Mouse (Mus musculus) thymus, postnatal 10 days (tissue): Measurements from ENCODE around the gene Prune1.

Experiments used
- DNase-seq, 2 experiments: peaks; one replicate each; pipeline ENCODE4 v3.0.0; 2021; ENCODE audit warnings: low spot score in 2 of 2

Gene Prune1

GRCm38 (mm10) chr3:95306244-95306643 is 24.4 kb upstream of the Prune1 start:
- DNase-seq = no peak

- no peak for DNase-seq
Observed at GRCm38 (mm10) chr3:95301204-95301796, 19.4 kb upstream of the Prune1 start.

- DNase-seq = no peak
Observed at GRCm38 (mm10) chr3:95298018-95298417, 16.1 kb upstream of the Prune1 start.

GRCm38 (mm10) chr3:95296103-95296469 is 14.2 kb upstream of the Prune1 start:
- DNase-seq = peak in 1 of 2 experiments; percentile 55

DNA sequence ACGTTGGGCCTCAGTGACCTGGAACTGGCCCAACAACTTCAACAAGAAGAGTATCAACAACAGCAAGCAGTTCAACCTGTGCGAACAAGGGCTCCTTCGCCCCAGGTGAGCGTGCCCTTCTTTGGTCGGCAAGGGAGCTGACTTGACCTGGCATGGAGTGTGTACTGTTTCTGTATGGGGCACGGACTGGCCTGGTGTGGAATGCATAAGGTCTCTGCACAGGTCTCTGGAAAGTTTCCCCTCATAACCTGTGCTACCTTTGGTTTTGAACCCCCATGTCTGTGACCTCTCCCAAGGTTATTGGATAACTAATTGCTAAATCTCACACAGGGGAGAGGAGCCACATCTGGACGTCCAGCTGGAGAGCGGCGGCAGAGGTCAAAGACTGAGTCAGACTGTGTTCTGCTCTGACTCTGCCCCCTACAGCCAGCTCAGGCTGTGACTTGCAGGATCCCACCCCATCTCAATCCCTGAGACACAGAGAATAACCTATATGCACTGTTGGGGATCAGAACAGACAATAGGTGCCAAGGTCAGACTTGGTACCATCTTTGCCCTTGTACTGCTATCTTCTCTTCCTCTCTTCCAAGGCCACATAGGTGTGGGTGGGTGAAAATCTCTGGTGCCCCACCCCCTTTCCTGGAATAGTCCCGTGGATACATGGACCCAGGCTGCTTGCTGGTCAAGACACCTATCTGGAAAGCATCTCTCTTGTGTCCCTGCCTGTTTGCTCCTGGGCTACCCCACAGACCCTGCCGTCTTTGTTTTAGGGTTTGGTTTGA is 13.6 kb upstream of the Prune1 start:
- DNase-seq = no peak

DNA sequence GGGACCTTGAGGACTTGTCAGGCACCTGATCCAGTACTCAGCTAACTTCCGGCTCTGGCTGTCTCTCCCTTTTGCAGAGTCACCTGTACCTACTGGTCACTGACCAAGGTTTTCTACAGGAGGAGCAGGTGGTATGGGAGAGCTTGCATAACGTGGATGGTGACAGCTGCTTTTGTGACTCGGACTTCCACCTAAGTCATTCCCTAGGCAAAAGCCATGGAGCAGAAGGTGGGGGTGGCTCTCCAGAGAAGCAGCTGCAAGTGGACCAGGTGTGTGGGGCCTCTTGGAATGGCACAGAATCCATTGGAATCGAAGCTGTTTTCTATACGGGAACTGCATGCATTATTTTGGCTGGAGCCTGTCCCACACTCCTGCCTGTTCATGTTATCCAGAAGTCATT is 12.8 kb upstream of the Prune1 start:
- DNase-seq = no peak

GRCm38 (mm10) chr3:95294316-95294715 is 12.4 kb upstream of the Prune1 start:
- DNase-seq = no peak

- DNase-seq = no peak
Observed at GRCm38 (mm10) chr3:95293537-95293936, 11.7 kb upstream of the Prune1 start.

DNA sequence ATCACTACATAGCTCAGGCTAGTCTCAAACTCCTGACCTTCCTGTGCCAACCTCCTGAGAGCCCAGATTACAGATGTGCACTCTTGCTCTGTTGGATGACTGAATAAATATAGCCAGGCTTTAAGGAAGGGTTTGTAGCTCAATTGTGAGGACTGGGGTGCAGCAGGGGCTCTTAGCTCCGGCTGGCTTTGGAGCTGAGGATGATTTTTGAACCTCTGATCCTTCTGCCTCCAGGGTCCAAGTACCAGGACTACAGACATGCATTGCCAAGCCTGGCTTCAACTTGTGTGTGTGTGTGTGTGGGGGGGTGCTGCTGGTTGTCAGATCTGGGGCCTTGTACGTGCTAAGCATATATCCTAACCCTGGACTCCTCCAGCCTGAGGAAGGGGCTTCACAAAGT is 11.0 kb upstream of the Prune1 start:
- DNase-seq = no peak

DNA sequence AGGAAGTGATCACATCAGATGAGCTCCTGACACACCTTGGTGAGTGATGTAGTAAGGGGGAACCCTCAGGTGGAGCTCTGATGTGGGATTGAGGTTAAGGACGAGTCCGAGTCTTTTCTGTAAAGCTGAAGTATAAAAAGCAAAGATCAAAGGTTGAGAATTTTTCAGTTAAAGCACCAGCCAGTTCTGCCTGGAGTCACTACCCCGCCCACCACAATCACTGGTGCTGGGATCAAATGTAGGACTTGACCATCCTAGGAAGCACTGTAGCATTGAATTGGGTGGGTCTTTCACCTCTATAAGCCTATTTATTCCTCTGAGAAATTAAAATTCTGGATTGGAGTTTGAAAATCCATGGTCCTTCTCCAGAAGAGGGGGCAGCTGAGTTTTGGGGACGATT is 9.2 kb upstream of the Prune1 start:
- no peak for DNase-seq

DNA sequence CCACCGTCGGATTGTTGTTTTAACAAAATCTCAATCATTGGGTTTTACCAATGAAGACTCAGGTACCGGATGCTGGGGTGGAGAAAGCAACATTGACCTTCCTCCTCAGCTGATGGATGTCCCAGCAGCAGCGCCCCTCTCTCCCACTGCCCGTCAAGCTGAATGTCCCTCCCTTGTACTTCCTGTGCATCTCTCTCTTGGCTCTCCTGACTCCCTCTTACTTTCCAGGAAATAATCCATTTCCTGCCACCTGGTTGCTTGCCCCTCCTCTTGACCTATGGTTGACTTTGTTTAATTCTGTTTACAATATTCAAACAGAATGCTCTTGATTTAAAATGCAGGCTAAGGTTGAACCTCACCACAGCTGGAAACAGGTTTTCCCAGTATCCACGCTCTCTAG is 8.3 kb upstream of the Prune1 start:
- no peak for DNase-seq

GRCm38 (mm10) chr3:95289419-95289818 is 7.5 kb upstream of the Prune1 start:
- no peak for DNase-seq

DNA sequence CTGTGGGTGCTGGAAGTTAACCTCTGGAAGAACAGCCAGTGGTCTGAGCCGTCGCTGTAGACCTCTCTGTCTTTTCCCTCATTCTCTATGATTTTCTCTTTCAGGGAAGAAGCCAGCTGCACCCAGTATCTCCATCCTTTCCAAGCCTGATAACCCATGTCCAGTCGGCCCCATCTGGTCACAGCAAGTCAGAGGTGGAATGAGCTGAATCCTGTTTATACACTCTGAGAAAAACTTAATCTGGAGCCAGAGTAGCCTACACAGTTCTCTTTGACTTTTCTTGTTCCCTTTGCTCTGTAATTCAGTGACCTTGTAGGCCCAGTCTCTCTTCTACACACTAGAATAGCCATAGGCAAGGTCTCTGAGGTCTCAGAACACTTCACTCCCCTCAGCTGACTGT is 5.7 kb upstream of the Prune1 start:
- no peak for DNase-seq

GRCm38 (mm10) chr3:95286510-95286909 is 4.6 kb upstream of the Prune1 start:
- no peak for DNase-seq

GRCm38 (mm10) chr3:95286011-95286410 is 4.1 kb upstream of the Prune1 start:
- no peak for DNase-seq

- DNase-seq = no peak
Observed at GRCm38 (mm10) chr3:95285390-95285789, 3.5 kb upstream of the Prune1 start.

DNA sequence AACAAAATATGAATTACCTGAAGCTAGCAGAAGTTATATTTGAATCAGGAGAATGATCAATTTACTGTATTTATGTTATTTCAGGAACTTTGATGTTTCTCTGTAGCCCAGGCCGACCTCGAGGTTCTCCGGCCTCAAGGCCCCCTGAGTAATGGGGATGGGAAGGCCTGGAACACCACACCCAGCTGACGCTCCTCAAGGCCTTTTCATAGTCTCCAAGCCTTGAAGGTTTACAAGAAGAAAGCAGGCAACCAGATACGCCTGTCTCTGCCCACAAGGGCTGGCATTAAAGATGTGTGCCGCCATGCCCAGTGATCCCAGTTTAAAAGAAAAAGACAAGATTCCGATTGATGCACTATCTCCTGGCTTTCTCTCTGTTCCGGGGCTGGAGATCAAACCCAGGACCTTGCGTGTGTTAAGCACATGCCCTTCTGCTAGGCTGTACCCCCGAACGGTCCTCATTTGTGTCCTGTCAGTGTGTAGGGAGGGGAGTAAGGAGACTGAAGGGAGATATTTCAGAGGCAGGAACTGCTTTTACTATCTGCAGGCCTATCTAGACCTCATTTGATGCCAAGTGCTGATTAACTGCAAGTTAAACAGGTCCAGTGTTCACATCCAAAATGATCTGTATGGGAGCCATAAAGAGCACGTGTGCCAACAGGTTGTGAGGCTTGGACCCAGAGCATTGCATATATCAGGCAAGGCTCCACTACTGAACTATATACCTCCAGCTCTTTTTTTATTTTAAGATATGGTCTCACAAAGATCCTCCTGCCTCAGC is 2.8 kb upstream of the Prune1 start:
- no peak for DNase-seq

DNA sequence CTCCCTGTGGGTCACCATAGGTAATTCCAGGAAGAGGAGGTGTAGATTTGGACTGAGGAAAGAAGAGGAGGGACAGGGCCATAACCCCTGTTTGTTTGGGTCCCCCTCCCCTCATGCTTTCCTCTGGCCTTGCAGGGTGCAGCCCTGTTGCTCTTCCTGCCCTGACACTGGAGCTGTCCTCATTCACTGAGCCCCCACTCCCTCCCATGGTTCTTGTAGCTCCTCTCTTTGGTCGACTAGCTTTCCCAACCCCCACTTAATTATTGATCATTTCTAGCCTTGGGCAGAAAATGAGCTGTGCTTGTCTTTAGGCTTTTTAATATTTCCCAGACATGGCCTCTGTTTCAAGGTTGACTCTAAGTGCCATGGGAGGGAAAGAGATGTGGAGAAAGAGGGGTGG is 2.2 kb upstream of the Prune1 start:
- DNase-seq = no peak

DNA sequence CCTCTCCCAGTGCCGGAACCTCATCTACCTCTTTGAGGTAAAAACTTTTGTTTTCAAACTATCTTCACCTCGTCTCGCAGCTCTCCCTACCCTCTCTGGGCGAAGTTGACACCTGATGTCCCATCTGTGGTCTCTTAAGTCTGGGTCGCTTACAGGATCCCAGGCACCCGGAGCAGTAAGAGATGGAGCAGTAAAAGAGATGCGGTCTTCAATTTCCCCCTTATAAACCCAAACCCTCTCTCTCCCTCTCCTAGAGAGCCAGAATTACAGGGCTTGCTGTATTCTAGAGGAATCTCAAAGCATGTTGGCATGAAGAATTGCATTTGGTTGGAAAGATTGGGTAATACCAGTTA is 1.7 kb upstream of the Prune1 start:
- DNase-seq = no peak

DNA sequence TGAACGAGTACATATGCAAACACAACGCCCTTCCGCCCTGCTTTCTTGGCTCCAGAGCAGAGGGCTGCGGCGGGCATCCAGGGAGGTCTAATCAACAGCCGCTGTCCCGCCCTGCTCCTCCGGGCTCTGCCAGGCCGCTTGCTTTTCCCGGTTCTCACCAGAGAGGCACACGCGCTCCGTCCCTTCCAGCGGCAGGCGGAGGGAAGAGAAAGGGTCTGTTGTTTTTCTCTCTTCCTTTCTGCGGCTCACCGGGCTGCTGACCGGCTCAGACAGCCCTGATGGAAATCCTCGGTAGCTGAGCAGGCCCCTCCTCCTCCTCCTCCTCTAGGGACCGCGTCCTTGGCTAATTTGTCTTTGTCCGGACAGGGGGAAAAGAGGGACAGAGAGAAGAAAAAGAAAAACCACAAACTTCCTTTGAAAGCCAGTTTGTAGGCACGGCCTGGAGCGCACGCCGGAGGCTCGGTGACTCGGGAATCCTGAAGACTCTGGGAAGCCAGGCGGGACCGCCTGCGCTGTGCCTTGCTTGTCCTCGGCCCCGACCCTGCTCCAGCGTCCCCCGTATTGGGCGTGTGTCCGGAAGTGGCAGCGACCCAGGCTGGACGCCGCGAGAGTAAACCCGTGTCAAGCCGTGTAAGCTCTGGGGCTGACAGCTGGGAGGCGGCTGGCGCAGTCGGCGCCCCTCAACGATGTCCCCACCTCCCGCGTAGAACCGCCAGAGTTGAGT is 1.2 kb upstream of the Prune1 start:
- DNase-seq = peak; percentile 44 to 49

- DNase-seq = peak; percentile 52 to 54
Observed at GRCm38 (mm10) chr3:95282381-95282864, 547 bp upstream of the Prune1 start.

DNA sequence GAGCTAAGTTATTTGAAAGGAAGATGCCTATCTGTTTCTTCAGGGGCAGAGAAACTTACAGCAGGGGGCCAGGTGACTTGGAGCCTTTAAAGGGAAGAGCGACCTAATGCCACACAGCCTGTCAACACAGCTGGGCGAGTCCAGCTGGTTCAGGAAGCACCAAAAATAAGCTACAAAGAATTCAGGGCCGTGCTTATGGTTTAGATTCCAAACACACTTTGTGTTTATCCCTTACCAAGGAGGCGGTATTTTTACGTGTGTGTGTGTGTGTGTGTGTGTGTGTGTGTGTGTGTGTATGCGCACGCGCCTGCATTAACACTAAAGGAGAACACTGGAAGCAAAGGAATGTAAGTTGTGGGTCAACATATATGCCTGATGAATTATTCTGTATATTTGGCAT is 1.1 kb downstream of the Prune1 start:
- DNase-seq = no peak
